Mouse (Mus musculus) testis, adult 2 months (tissue): ENCODE results near the gene Gpr157.

Experiments
- CTCF ChIP-seq: fragments of 200-500 bp; IDR thresholded peaks from 2 replicates; pipeline ENCODE4 v1.5.1; 2012; ENCODE audit warnings: low read depth, mild to moderate bottlenecking, inconsistent platforms, low read length, moderate library complexity; ENCODE audit not compliant: control insufficient read depth, insufficient read depth, insufficient replicate concordance
- POLR2A ChIP-seq: fragments of 200-500 bp; IDR thresholded peaks from 2 replicates; pipeline ENCODE4 v1.6.1; 2012; ENCODE audit warnings: low read depth, mild to moderate bottlenecking, inconsistent platforms, low read length, moderate library complexity; ENCODE audit not compliant: control insufficient read depth

GRCm38 (mm10) chr4:150056171-150056570, 31.0 kb upstream of the Gpr157 start:
- no peak for TF ChIP-seq CTCF
- TF ChIP-seq POLR2A, result no peak
